Mouse (Mus musculus): Measurements from ENCODE around the gene Taar8b. TPM values are rescaled to one million over a fixed set of nuclear protein-coding genes. Genes with fewer than 3 reads are reported as not detected.
"Not testable (repeated sequence)": the region's sequence is repeated elsewhere in the genome, so short reads cannot be mapped to it uniquely, and the experiment has no call there.

Gene Taar8b
- polyA plus RNA-seq, 1 experiment, result not detected

DNA sequence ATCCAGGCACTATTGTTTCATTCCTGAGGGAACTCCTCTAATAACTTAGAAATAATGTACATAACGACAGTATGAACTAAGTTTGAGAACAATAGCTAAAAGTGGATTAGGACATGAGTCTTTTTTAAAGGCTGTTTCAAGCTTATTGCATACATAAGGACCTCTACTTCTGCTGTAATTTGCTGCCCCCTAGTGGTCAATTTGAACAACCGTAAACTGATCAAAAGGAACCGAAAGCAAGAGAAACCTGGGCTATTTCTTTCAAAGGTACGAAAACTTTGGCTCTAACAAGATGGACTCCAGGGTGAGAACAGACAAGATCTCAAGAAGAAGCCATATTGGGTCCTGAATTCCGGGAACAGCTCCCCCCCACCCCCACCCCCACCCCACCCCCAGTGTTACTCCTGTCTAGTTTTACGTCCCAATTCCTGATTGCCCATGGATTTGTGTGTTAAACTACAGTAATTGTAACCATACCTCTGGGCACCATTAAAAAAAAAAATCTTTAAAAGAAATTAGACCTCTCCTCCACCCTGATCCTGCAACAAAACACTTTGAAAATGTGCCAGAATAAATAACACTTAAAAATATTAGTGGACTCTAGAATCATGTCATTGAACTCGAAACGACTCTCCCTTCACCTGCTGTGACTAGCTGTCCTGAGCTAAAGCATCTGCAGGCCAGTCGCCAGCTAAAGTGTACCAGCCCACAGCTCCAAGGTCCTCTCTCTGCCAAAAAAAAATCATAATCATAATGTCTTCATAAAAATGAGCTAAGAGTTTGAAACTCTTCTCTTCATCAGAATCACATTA is 39.6 kb upstream of the Taar8b start:
- Histone ChIP-seq H3K36me3 (ENCODE audit: control insufficient read depth, insufficient read depth) (no peaks in the 10 kb centered on the region), H3K79me2 (ENCODE audit: control insufficient read depth, insufficient read depth) (no peaks in the 10 kb centered on the region), H3K27me3 (ENCODE audit: control insufficient read depth, insufficient read depth, insufficient read length) (no peaks in the 10 kb centered on the region), H3ac (ENCODE audit: control insufficient read depth, insufficient read length, low read depth) (no peak overlapping the region), H3K4me3 (ENCODE audit: insufficient read depth, poor library complexity, severe bottlenecking) (no peak overlapping the region), H3K79me3 (ENCODE audit: low read depth) (no peaks in the 10 kb centered on the region)
- TF ChIP-seq FOSL1 (IDR thresholded peaks at IDR 0.05; ENCODE audit: insufficient read depth, low read length, poor library complexity, severe bottlenecking) (no peak), MAX (IDR thresholded peaks at IDR 0.05) (no peak), CEBPB (IDR thresholded peaks at IDR 0.05; ENCODE audit: low read depth) (no peak), CTCF (IDR thresholded peaks at IDR 0.05; ENCODE audit: control insufficient read depth, insufficient read depth, insufficient read length) (no peak), USF1 (IDR thresholded peaks at IDR 0.05; ENCODE audit: low read depth) (no peak), MYOG (IDR thresholded peaks at IDR 0.05; ENCODE audit: control insufficient read depth, extremely low read depth, insufficient read length) (no peak), MYOD1 (IDR thresholded peaks at IDR 0.05; ENCODE audit: control insufficient read depth, insufficient read length, low read depth) (no peak)

DNA sequence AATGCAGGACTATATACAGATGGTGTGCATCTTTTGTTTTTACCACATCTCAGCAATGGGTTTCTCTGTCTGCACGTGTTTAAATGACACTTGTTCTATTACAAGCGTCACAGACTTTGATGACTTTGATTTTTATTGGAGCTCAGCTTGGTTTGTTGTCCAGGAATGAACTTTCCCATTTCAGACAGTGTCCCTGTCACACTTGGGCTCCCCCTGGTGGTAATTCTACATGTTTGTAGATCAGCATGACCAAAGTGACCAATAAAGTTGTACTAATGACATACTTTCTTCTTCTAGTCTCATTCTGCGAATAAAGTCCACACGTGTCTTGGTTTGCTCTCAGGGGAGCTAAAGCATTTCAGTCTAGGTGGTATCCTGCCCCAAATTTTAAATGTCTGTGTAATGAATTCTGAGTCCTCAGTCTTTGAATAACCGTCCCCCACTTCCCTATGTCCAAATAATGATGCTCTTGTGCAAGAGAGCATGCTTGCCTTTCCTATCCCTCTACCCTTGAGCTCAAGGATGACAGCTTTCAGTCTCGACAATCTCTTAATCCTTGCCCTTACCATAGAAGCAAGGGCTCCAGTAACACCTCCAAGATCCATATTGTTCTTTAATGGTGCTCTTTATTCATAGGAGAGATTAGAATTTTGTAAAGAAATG is 19.2 kb upstream of the Taar8b start:
- no peaks in the 10 kb centered on the region for H3K27me3 ChIP-seq (ENCODE audit: control insufficient read depth, insufficient read depth, insufficient read length)
- no peak overlapping the region for H3K4me3 ChIP-seq (ENCODE audit: insufficient read depth, poor library complexity, severe bottlenecking)
- TF ChIP-seq CEBPB (IDR thresholded peaks at IDR 0.05; ENCODE audit: low read depth) (no peak), MYOD1 (IDR thresholded peaks at IDR 0.05; ENCODE audit: control insufficient read depth, insufficient read length, low read depth) (no peak), FOSL1 (IDR thresholded peaks at IDR 0.05; ENCODE audit: insufficient read depth, low read length, poor library complexity, severe bottlenecking) (no peak), CTCF (IDR thresholded peaks at IDR 0.05; ENCODE audit: control insufficient read depth, insufficient read depth, insufficient read length) (no peak), USF1 (IDR thresholded peaks at IDR 0.05; ENCODE audit: low read depth) (no peak), MYOG (IDR thresholded peaks at IDR 0.05; ENCODE audit: control insufficient read depth, extremely low read depth, insufficient read length) (no peak), MAX (IDR thresholded peaks at IDR 0.05) (no peak)
- no peak overlapping the region for H3ac ChIP-seq (ENCODE audit: control insufficient read depth, insufficient read length, low read depth)
- no peaks in the 10 kb centered on the region for H3K79me2 ChIP-seq (ENCODE audit: control insufficient read depth, insufficient read depth)
- no peaks in the 10 kb centered on the region for H3K36me3 ChIP-seq (ENCODE audit: control insufficient read depth, insufficient read depth)
- H3K79me3 ChIP-seq (ENCODE audit: low read depth), result no peaks in the 10 kb centered on the region

DNA sequence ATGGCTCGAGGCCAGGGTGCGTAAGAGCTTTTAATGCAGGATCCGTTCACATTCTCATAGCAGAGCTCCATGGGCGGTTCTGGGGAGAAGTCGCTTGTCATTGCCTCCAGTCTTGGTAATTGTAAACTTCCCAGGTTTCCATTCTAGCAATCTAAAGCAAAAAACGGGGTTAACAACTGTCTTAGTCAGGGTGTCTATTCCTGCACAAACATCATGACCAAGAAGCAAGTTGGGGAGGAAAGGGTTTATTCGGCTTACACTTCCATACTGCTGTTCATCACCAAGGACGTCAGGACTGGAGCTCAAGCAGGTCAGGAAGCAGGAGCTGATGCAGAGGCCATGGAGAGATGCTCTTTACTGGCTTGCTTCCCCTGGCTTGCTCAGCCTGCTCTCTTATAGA is 17.3 kb upstream of the Taar8b start, which contains the start of gene Taar9:
TSS of gene Taar9 (minus strand) at position 101 of the 400 bp plus-strand sequence.
- not testable (repeated sequence) for H3ac ChIP-seq (ENCODE audit: control insufficient read depth, insufficient read length, low read depth); H3K27me3 ChIP-seq (ENCODE audit: control insufficient read depth, insufficient read depth, insufficient read length); H3K36me3 ChIP-seq (ENCODE audit: control insufficient read depth, insufficient read depth); H3K79me2 ChIP-seq (ENCODE audit: control insufficient read depth, insufficient read depth); H3K4me3 ChIP-seq (ENCODE audit: insufficient read depth, poor library complexity, severe bottlenecking); H3K79me3 ChIP-seq (ENCODE audit: low read depth)

DNA sequence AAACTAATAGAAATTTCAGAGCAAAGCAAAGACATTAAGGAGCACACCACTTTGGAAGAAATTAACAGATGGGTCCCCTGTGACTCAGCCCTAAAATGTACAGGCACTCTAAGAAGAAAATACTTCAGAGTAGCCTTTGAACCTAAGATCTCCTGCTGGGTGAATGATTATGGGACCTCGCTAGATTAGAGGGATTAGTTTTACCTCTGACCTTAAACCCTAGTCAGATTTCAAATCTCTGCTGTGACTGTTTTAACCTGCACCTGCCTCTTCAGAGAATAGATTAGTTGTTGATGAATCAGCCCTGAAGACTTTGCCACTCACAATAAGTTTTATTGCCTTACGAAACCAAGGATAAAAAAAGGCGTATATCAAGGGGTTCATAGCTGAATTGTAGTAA is 16.1 kb upstream of the Taar8b start:
- TF ChIP-seq CTCF (IDR thresholded peaks at IDR 0.05; ENCODE audit: control insufficient read depth, insufficient read depth, insufficient read length), result no peak
- TF ChIP-seq MYOD1 (IDR thresholded peaks at IDR 0.05; ENCODE audit: control insufficient read depth, insufficient read length, low read depth), result no peak
- no peak for TF ChIP-seq CEBPB (IDR thresholded peaks at IDR 0.05; ENCODE audit: low read depth)
- TF ChIP-seq FOSL1 (IDR thresholded peaks at IDR 0.05; ENCODE audit: insufficient read depth, low read length, poor library complexity, severe bottlenecking), result no peak
- no peak for TF ChIP-seq USF1 (IDR thresholded peaks at IDR 0.05; ENCODE audit: low read depth)
- TF ChIP-seq MYOG (IDR thresholded peaks at IDR 0.05; ENCODE audit: control insufficient read depth, extremely low read depth, insufficient read length), result no peak
- TF ChIP-seq MAX (IDR thresholded peaks at IDR 0.05), result no peak
- Histone ChIP-seq H3K79me2 (ENCODE audit: control insufficient read depth, insufficient read depth) (no peaks in the 10 kb centered on the region), H3K36me3 (ENCODE audit: control insufficient read depth, insufficient read depth) (no peaks in the 10 kb centered on the region), H3ac (ENCODE audit: control insufficient read depth, insufficient read length, low read depth) (no peak overlapping the region), H3K4me3 (ENCODE audit: insufficient read depth, poor library complexity, severe bottlenecking) (no peak overlapping the region), H3K79me3 (ENCODE audit: low read depth) (no peaks in the 10 kb centered on the region), H3K27me3 (ENCODE audit: control insufficient read depth, insufficient read depth, insufficient read length) (no peaks in the 10 kb centered on the region)

DNA sequence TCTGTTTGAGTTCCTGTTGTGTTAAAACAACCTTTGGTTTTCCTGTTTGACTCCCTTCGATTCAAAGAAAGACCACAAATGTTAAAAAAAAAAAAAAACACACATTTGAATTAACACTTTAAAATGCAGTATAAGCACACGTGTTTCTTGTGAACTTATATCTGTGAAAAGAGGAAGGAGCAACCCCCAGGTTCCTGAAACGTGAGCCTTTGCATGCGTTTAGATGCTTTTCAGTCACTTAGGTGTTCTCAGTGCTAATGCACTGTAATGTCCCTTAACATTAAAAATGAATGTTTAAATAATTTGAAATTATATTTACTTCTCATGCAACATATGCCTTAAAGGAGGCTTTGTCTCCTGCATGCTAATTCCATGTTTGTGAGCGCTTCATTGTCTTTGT is 15.7 kb upstream of the Taar8b start:
- H3K36me3 ChIP-seq (ENCODE audit: control insufficient read depth, insufficient read depth), result no peaks in the 10 kb centered on the region
- H3K27me3 ChIP-seq (ENCODE audit: control insufficient read depth, insufficient read depth, insufficient read length), result no peaks in the 10 kb centered on the region
- TF ChIP-seq CTCF (IDR thresholded peaks at IDR 0.05; ENCODE audit: control insufficient read depth, insufficient read depth, insufficient read length) (no peak), MYOD1 (IDR thresholded peaks at IDR 0.05; ENCODE audit: control insufficient read depth, insufficient read length, low read depth) (no peak), CEBPB (IDR thresholded peaks at IDR 0.05; ENCODE audit: low read depth) (no peak), USF1 (IDR thresholded peaks at IDR 0.05; ENCODE audit: low read depth) (no peak), MAX (IDR thresholded peaks at IDR 0.05) (no peak)
- no peak overlapping the region for H3K4me3 ChIP-seq (ENCODE audit: insufficient read depth, poor library complexity, severe bottlenecking)
- H3K79me3 ChIP-seq (ENCODE audit: low read depth), result no peaks in the 10 kb centered on the region
- no peaks in the 10 kb centered on the region for H3K79me2 ChIP-seq (ENCODE audit: control insufficient read depth, insufficient read depth)
- no peak overlapping the region for H3ac ChIP-seq (ENCODE audit: control insufficient read depth, insufficient read length, low read depth)

DNA sequence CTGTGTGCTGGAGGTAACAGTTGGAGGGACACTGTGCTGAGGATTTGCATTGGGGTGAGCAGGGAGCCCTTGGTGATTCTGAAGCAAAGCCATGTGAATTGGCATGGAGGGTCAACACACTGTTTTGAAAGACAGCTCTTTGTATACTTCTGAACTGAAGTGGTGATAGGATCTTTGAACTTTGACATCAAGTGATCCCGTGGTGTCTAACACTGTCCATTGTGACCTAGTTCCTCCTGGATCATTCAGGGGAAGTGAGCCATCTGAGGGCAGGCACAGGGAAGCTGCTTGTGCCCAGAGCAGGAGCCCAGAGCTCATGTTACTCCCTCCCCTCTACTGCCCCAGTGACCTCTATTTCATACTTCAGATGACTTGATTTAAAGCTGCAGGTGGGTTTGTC is 11.2 kb upstream of the Taar8b start:
- H3ac ChIP-seq (ENCODE audit: control insufficient read depth, insufficient read length, low read depth); H3K79me2 ChIP-seq (ENCODE audit: control insufficient read depth, insufficient read depth); H3K27me3 ChIP-seq (ENCODE audit: control insufficient read depth, insufficient read depth, insufficient read length); H3K4me3 ChIP-seq (ENCODE audit: insufficient read depth, poor library complexity, severe bottlenecking); H3K79me3 ChIP-seq (ENCODE audit: low read depth); H3K36me3 ChIP-seq (ENCODE audit: control insufficient read depth, insufficient read depth): not testable (repeated sequence)

DNA sequence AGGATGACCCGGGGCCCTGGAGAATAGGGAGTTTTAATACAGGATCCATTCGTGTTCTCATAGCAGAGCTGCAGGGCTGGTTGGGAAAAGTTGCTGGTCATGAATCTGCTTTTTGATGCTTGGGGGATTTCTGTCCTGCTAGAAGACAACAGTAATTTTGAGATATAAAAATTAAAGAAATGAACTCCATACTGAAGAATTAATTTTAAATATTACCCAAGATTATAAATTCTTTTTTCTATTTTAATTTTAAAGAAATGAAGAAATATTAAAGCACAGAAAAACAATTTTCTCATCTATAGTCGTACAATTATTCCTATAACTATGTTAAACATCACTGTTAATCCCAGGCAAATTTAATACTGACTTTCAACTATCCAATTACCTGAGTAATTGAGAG is 9.7 kb upstream of the Taar8b start, which contains the start of gene Taar8c:
TSS of gene Taar8c (minus strand) at position 101 of the 400 bp plus-strand sequence.
- H3K79me3 ChIP-seq (ENCODE audit: low read depth); H3K36me3 ChIP-seq (ENCODE audit: control insufficient read depth, insufficient read depth); H3K79me2 ChIP-seq (ENCODE audit: control insufficient read depth, insufficient read depth); H3K4me3 ChIP-seq (ENCODE audit: insufficient read depth, poor library complexity, severe bottlenecking); H3ac ChIP-seq (ENCODE audit: control insufficient read depth, insufficient read length, low read depth); H3K27me3 ChIP-seq (ENCODE audit: control insufficient read depth, insufficient read depth, insufficient read length): not testable (repeated sequence)

DNA sequence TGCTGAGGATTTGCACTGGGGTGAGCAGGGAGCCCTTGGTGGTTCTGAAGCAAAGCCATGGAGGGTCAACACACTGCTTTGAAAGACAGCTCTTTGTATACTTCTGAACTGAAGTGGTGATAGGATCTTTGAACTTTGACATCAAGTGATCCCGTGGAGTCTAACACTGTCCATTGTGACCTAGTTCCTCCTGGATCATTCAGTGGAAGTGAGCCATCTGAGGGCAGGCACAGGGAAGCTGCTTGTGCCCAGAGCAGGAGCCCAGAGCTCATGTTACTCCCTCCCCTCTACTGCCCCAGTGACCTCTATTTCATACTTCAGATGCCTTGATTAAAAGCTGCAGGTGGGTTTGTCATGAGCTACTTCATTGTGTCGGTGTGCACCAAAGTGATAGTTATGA is 4.9 kb upstream of the Taar8b start:
- H3K79me3 ChIP-seq (ENCODE audit: low read depth); H3K36me3 ChIP-seq (ENCODE audit: control insufficient read depth, insufficient read depth); H3ac ChIP-seq (ENCODE audit: control insufficient read depth, insufficient read length, low read depth); H3K79me2 ChIP-seq (ENCODE audit: control insufficient read depth, insufficient read depth); H3K27me3 ChIP-seq (ENCODE audit: control insufficient read depth, insufficient read depth, insufficient read length); H3K4me3 ChIP-seq (ENCODE audit: insufficient read depth, poor library complexity, severe bottlenecking): not testable (repeated sequence)
